Mouse (Mus musculus) frontal cortex, postnatal 25 days (tissue): ENCODE results near the gene Ms4a3.

ENCODE experiments used
- DNase-seq, 2 experiments: peaks; one replicate each; pipeline ENCODE4 v3.0.0; 2022; ENCODE audit warnings: low spot score in 2 of 2

Ms4a3 gene

GRCm38 (mm10) chr19:11640732-11641131 lies at the start of gene Ms4a3:
TSS of gene Ms4a3 (minus strand) at chr19:11640851.
- no peak for DNase-seq

- no peak for DNase-seq
Observed at GRCm38 (mm10) chr19:11661562-11661961, 20.9 kb upstream of the Ms4a3 start.

- no peak for DNase-seq
Observed at GRCm38 (mm10) chr19:11660459-11660858, 19.8 kb upstream of the Ms4a3 start, which contains the start of gene Oosp2. TSS of gene Oosp2 (minus strand) at chr19:11660559.

- no peak for DNase-seq
Observed at GRCm38 (mm10) chr19:11659142-11659541, 18.5 kb upstream of the Ms4a3 start.

GRCm38 (mm10) chr19:11649564-11649963 lies 8.9 kb upstream of the Ms4a3 start:
- no peak for DNase-seq

GRCm38 (mm10) chr19:11646166-11646565 lies 5.5 kb upstream of the Ms4a3 start:
- DNase-seq = no peak

- DNase-seq = no peak
Observed at GRCm38 (mm10) chr19:11639038-11639437, 1.6 kb downstream of the Ms4a3 start.

- DNase-seq = no peak
Observed at GRCm38 (mm10) chr19:11635572-11635971, 5.1 kb downstream of the Ms4a3 start.

- DNase-seq = no peak
Observed at GRCm38 (mm10) chr19:11634330-11634729, 6.3 kb downstream of the Ms4a3 start.

GRCm38 (mm10) chr19:11633732-11634131 lies 6.9 kb downstream of the Ms4a3 start:
- no peak for DNase-seq

- DNase-seq = no peak
Observed at GRCm38 (mm10) chr19:11625231-11625630, 15.4 kb downstream of the Ms4a3 start.

GRCm38 (mm10) chr19:11624800-11625199 lies 15.9 kb downstream of the Ms4a3 start:
- DNase-seq = no peak

- DNase-seq = no peak
Observed at GRCm38 (mm10) chr19:11623551-11623950, 17.1 kb downstream of the Ms4a3 start, which contains the start of gene Ms4a2. TSS of gene Ms4a2 (minus strand) at chr19:11623719.

GRCm38 (mm10) chr19:11617983-11618382 lies 22.7 kb downstream of the Ms4a3 start:
- no peak for DNase-seq

GRCm38 (mm10) chr19:11614805-11615204 lies 25.8 kb downstream of the Ms4a3 start:
- no peak for DNase-seq

GRCm38 (mm10) chr19:11613776-11614443 lies 26.7 kb downstream of the Ms4a3 start:
- no peak for DNase-seq

GRCm38 (mm10) chr19:11613084-11613483 lies 27.6 kb downstream of the Ms4a3 start:
- DNase-seq = no peak

- DNase-seq = no peak
Observed at GRCm38 (mm10) chr19:11612293-11612692, 28.4 kb downstream of the Ms4a3 start.

- DNase-seq = peak in 1 of 2 experiments; percentile 9
Observed at GRCm38 (mm10) chr19:11611541-11611945, 29.1 kb downstream of the Ms4a3 start.

- DNase-seq = peak; percentile 34 to 39
Observed at GRCm38 (mm10) chr19:11608172-11608571, 32.5 kb downstream of the Ms4a3 start.

GRCm38 (mm10) chr19:11604603-11605002 lies 36.0 kb downstream of the Ms4a3 start, which contains the start of gene Ms4a6d:
TSS of gene Ms4a6d (minus strand) at chr19:11604849.
- DNase-seq = no peak

- no peak for DNase-seq
Observed at GRCm38 (mm10) chr19:11602026-11602425, 38.6 kb downstream of the Ms4a3 start.

GRCm38 (mm10) chr19:11601349-11601748 lies 39.3 kb downstream of the Ms4a3 start:
- no peak for DNase-seq
